Mouse (Mus musculus): ENCODE measurements around the gene Gas7.

The Gas7 gene

GRCm38 (mm10) chr11:67489647-67490175 lies 34.5 kb downstream of the Gas7 start:
- no peak for DNase-seq

GRCm38 (mm10) chr11:67496796-67497195 lies 41.6 kb downstream of the Gas7 start:
- DNase-seq, result peak in 1 of 2 experiments; percentile 5

- no peak for DNase-seq
Measured at GRCm38 (mm10) chr11:67500115-67500514, 44.9 kb downstream of the Gas7 start.

- DNase-seq, result no peak
Measured at GRCm38 (mm10) chr11:67501468-67502244, 46.4 kb downstream of the Gas7 start.

- no peak for DNase-seq
Measured at GRCm38 (mm10) chr11:67509219-67509876, 54.1 kb downstream of the Gas7 start.

- DNase-seq, result no peak
Measured at GRCm38 (mm10) chr11:67510831-67511230, 55.6 kb downstream of the Gas7 start.

GRCm38 (mm10) chr11:67513001-67513400 lies 57.8 kb downstream of the Gas7 start:
- no peak for DNase-seq

- peak in 1 of 2 experiments; percentile 40 for DNase-seq
Measured at GRCm38 (mm10) chr11:67514401-67514800, 59.2 kb downstream of the Gas7 start.

- DNase-seq, result peak; percentile 86 to 92
Measured at GRCm38 (mm10) chr11:67515020-67515911, 60.0 kb downstream of the Gas7 start.

- peak in 1 of 2 experiments; percentile 34 for DNase-seq
Measured at GRCm38 (mm10) chr11:67515912-67516305, 60.7 kb downstream of the Gas7 start.

GRCm38 (mm10) chr11:67517748-67518147 lies 62.5 kb downstream of the Gas7 start:
- peak in 1 of 2 experiments; percentile 35 for DNase-seq

- peak; percentile 42 to 72 for DNase-seq
Measured at GRCm38 (mm10) chr11:67518985-67519384, 63.7 kb downstream of the Gas7 start.

GRCm38 (mm10) chr11:67522671-67523070 lies 67.4 kb downstream of the Gas7 start:
- DNase-seq, result no peak

GRCm38 (mm10) chr11:67523806-67524205 lies 68.6 kb downstream of the Gas7 start:
- DNase-seq, result peak; percentile 36 to 37

- DNase-seq, result no peak
Measured at GRCm38 (mm10) chr11:67524731-67525130, 69.5 kb downstream of the Gas7 start.

GRCm38 (mm10) chr11:67525841-67526240 lies 70.6 kb downstream of the Gas7 start:
- no peak for DNase-seq

GRCm38 (mm10) chr11:67526621-67527545 lies 71.6 kb downstream of the Gas7 start:
- peak; percentile 78 to 86 for DNase-seq

- no peak for DNase-seq
Measured at GRCm38 (mm10) chr11:67531286-67531685, 76.0 kb downstream of the Gas7 start.

GRCm38 (mm10) chr11:67531926-67532565 lies 76.8 kb downstream of the Gas7 start:
- DNase-seq, result peak; percentile 44 to 59

GRCm38 (mm10) chr11:67532728-67533127 lies 77.5 kb downstream of the Gas7 start:
- DNase-seq, result no peak

GRCm38 (mm10) chr11:67533151-67533550 lies 77.9 kb downstream of the Gas7 start:
- DNase-seq, result no peak

All from kidney, postnatal 36 days (tissue).